Mouse (Mus musculus) hindbrain, embryonic 13.5 days (tissue): ENCODE measurements around the gene Eya3. TPM values are rescaled to one million over a fixed set of nuclear protein-coding genes. Genes with fewer than 3 reads are reported as not detected.

Source experiments
- polyA plus RNA-seq: library from polyadenylated mRNA; unstranded; fragments of >200 nt; fragmentation: Nextera tagmentation; extraction: Ambion mirVana; gene quantifications from 2 replicates; pipeline ENCODE4 v1.2.1, GENCODE M21; 2015

The Eya3 gene
- polyA plus RNA-seq, 1 experiment from 2014 or later = 17.1 TPM

Other genes with a start within 250 kb of the Eya3 start
- gene Phactr4, start 216.5 kb upstream of the Eya3 start, polyA plus RNA-seq = 10.5 and 11.5 TPM in 2 replicates
- gene Med18, start 175.1 kb upstream of the Eya3 start, polyA plus RNA-seq = 18.5 and 20.6 TPM in 2 replicates
- 6.6 and 8.1 TPM in 2 replicates for gene Sesn2, start 128.5 kb upstream of the Eya3 start, polyA plus RNA-seq
- gene Atpif1, start 105.3 kb upstream of the Eya3 start, polyA plus RNA-seq = 1,428 and 1,433 TPM in 2 replicates
- gene Dnajc8, start 103.4 kb upstream of the Eya3 start, polyA plus RNA-seq = 154 and 156 TPM in 2 replicates
- gene Ptafr, start 74.9 kb upstream of the Eya3 start, polyA plus RNA-seq = 0.82 and 0.83 TPM in 2 replicates
- 5.0 and 6.1 TPM in 2 replicates for gene Xkr8, start 93.6 kb downstream of the Eya3 start, polyA plus RNA-seq
- 0.71 and 0.82 TPM in 2 replicates for gene Smpdl3b, start 118.3 kb downstream of the Eya3 start, polyA plus RNA-seq
- 41.2 and 41.8 TPM in 2 replicates for gene Rpa2, start 129.3 kb downstream of the Eya3 start, polyA plus RNA-seq
- gene Themis2, start 157.4 kb downstream of the Eya3 start, polyA plus RNA-seq = 0.70 and 0.77 TPM in 2 replicates
- gene Ppp1r8, start 204.2 kb downstream of the Eya3 start, polyA plus RNA-seq = 48.5 and 50.9 TPM in 2 replicates
- gene Stx12, start 245.5 kb downstream of the Eya3 start, polyA plus RNA-seq = 141 and 144 TPM in 2 replicates